Mouse (Mus musculus) heart, embryonic 14.5 days (tissue): ENCODE results near the gene Lrp5. TPM values are rescaled to one million over a fixed set of nuclear protein-coding genes. Genes with fewer than 3 reads are reported as not detected.
"Not testable (repeated sequence)": the region's sequence is repeated elsewhere in the genome, so short reads cannot be mapped to it uniquely, and the experiment has no call there.

ENCODE experiments used
- ATAC-seq: fragments of 200-750 bp; cut with Nextera tagmentation; 2 replicates; pipeline ENCODE4 v1.8.0; 2017; ENCODE audit warnings: low read depth, moderate TSS enrichment; ENCODE audit not compliant: insufficient number of reproducible peaks, insufficient read depth, low FRiP score
- H3K27ac ChIP-seq, 2 experiments: fragments of 200-500 bp in 1 of 2; fragments of 300-500 bp in 1 of 2; sonication (generic) in 1 of 2; replicated peaks in 1 of 2; 2 replicates each; pipeline ENCODE4 v1.5.1; 2012 to 2014; ENCODE audit warnings: low read depth in 2 of 2, low read length in 2 of 2, control low read depth in 1 of 2, mild to moderate bottlenecking in 1 of 2, mixed read lengths in 1 of 2; ENCODE audit not compliant: control insufficient read depth in 1 of 2, insufficient read depth in 1 of 2
- H3K27me3 ChIP-seq: fragments of 300-500 bp; sonication (generic); 2 replicates; pipeline ENCODE4 v1.6.1; 2014; ENCODE audit warnings: mild to moderate bottlenecking, low read length, control low read depth; ENCODE audit not compliant: control insufficient read depth, insufficient read depth
- H3K36me3 ChIP-seq: fragments of 300-500 bp; sonication (generic); 2 replicates; pipeline ENCODE4 v1.6.1; 2014; ENCODE audit warnings: mild to moderate bottlenecking, control low read depth, low read length, mixed read lengths; ENCODE audit not compliant: control insufficient read depth, insufficient read depth
- H3K4me1 ChIP-seq, 2 experiments: fragments of 200-500 bp in 1 of 2; fragments of 300-500 bp in 1 of 2; sonication (generic) in 1 of 2; 2 replicates each; pipeline ENCODE4 v1.6.1; 2012 to 2014; ENCODE audit warnings: low read length in 2 of 2, control low read depth in 1 of 2, mixed read lengths in 1 of 2; ENCODE audit not compliant: control insufficient read depth in 2 of 2, insufficient read depth in 2 of 2
- H3K4me2 ChIP-seq: fragments of 300-500 bp; sonication (generic); 2 replicates; pipeline ENCODE4 v1.6.1; 2014; ENCODE audit warnings: mild to moderate bottlenecking, low read length
- H3K4me3 ChIP-seq, 2 experiments: fragments of 200-500 bp in 1 of 2; fragments of 300-500 bp in 1 of 2; sonication (generic) in 1 of 2; 2 replicates each; pipeline ENCODE4 v1.5.1; 2012 to 2014; ENCODE audit warnings: low read length in 2 of 2, mild to moderate bottlenecking in 2 of 2, control low read depth in 1 of 2, low read depth in 1 of 2, moderate library complexity in 1 of 2; ENCODE audit not compliant: control insufficient read depth in 1 of 2, insufficient read depth in 1 of 2
- H3K9ac ChIP-seq: fragments of 300-500 bp; sonication (generic); 2 replicates; pipeline ENCODE4 v1.6.1; 2014; ENCODE audit warnings: mild to moderate bottlenecking, low read length
- H3K9me3 ChIP-seq: fragments of 300-500 bp; sonication (generic); 2 replicates; pipeline ENCODE4 v1.6.1; 2016; ENCODE audit warnings: low read length, control low read depth; ENCODE audit not compliant: control insufficient read depth
- WGBS: fragments of 180-500 bp; shearing (Covaris S2); extraction: QIAGEN DNeasy Blood & Tissue Kit; methylation state at CpG from one replicate; pipeline ENCODE4 v1.1.7; 2014; 5-methylcytosine and 5-hydroxymethylcytosine counted together
- polyA plus RNA-seq: library from polyadenylated mRNA; unstranded; fragments of >200 nt; fragmentation: Nextera tagmentation; extraction: Ambion mirVana; gene quantifications from 2 replicates; pipeline ENCODE4 v1.2.1, GENCODE M21; 2014

Gene Lrp5
- polyA plus RNA-seq, 1 experiment from 2014 or later: 5.0 TPM

GRCm38 (mm10) chr19:3589547-3589946 lies 96.8 kb downstream of the Lrp5 start:
- H3K4me2 ChIP-seq: no peak overlapping the region
- no peak overlapping the region for H3K4me3 ChIP-seq
- H3K4me1 ChIP-seq: no peaks in the 10 kb centered on the region
- no peak overlapping the region for H3K9ac ChIP-seq
- H3K27ac ChIP-seq: no peak overlapping the region
- H3K9me3 ChIP-seq: no peaks in the 10 kb centered on the region
- H3K27me3 ChIP-seq: no peaks in the 10 kb centered on the region
- peaks cover 82% of the 10 kb centered on the region for H3K36me3 ChIP-seq
- WGBS: 36% methylated on average over 5 of the region's 5 CpGs
- no peak for ATAC-seq

GRCm38 (mm10) chr19:3587729-3588128 lies 98.6 kb downstream of the Lrp5 start:
- not testable (repeated sequence) for H3K9ac ChIP-seq, H3K27me3 ChIP-seq, ATAC-seq, H3K27ac ChIP-seq, H3K4me3 ChIP-seq, H3K4me1 ChIP-seq, H3K9me3 ChIP-seq, H3K4me2 ChIP-seq
- H3K36me3 ChIP-seq: peaks cover 79% of the 10 kb centered on the region
- WGBS: 89% methylated on average over 5 of the region's 5 CpGs

- Histone ChIP-seq H3K9ac (no peak overlapping the region), H3K27ac (no peak overlapping the region), H3K4me3 (no peak overlapping the region), H3K9me3 (no peaks in the 10 kb centered on the region), H3K36me3 (peaks cover 67% of the 10 kb centered on the region), H3K4me1 (no peaks in the 10 kb centered on the region), H3K27me3 (no peaks in the 10 kb centered on the region), H3K4me2 (no peak overlapping the region)
- no peak for ATAC-seq
- WGBS: 17% methylated on average over 1 of the region's 1 CpGs
Measured at GRCm38 (mm10) chr19:3586540-3586939, 99.8 kb downstream of the Lrp5 start.

- Histone ChIP-seq H3K4me3 (no peak overlapping the region), H3K4me1 (no peaks in the 10 kb centered on the region), H3K27ac (no peak overlapping the region), H3K27me3 (no peaks in the 10 kb centered on the region), H3K4me2 (no peak overlapping the region), H3K9ac (no peak overlapping the region), H3K9me3 (no peaks in the 10 kb centered on the region), H3K36me3 (peaks cover 62% of the 10 kb centered on the region)
- WGBS: 87% methylated on average over 9 of the region's 9 CpGs
- ATAC-seq: no peak
Measured at GRCm38 (mm10) chr19:3586026-3586425, 100.3 kb downstream of the Lrp5 start.

- Histone ChIP-seq H3K27ac (no peak overlapping the region), H3K27me3 (no peaks in the 10 kb centered on the region), H3K4me3 (no peak overlapping the region), H3K36me3 (peaks cover 30% of the 10 kb centered on the region), H3K9ac (no peak overlapping the region), H3K9me3 (no peaks in the 10 kb centered on the region), H3K4me2 (no peak overlapping the region), H3K4me1 (peaks cover 18 to 23% of the 10 kb centered on the region in 2 experiments)
- 19% methylated on average over 7 of the region's 7 CpGs for WGBS
- no peak for ATAC-seq
Measured at GRCm38 (mm10) chr19:3581326-3581725, 105.0 kb downstream of the Lrp5 start.

GRCm38 (mm10) chr19:3577911-3578290 lies 108.5 kb downstream of the Lrp5 start:
- H3K9ac ChIP-seq: no peak overlapping the region
- H3K27ac ChIP-seq: peak overlapping the region; percentile 56 to 96
- H3K4me1 ChIP-seq: peaks cover 18 to 41% of the 10 kb centered on the region in 2 experiments
- no peaks in the 10 kb centered on the region for H3K9me3 ChIP-seq
- H3K4me2 ChIP-seq: peak overlapping the region; percentile 15; the same call in 1 of the 2 replicates
- ATAC-seq: no peak
- H3K27me3 ChIP-seq: no peaks in the 10 kb centered on the region
- no peak overlapping the region for H3K4me3 ChIP-seq
- H3K36me3 ChIP-seq: no peaks in the 10 kb centered on the region

GRCm38 (mm10) chr19:3577265-3577910 lies 109.0 kb downstream of the Lrp5 start:
- peaks cover 18 to 41% of the 10 kb centered on the region in 2 experiments for H3K4me1 ChIP-seq
- H3K9ac ChIP-seq: no peak overlapping the region
- H3K27ac ChIP-seq: peak overlapping the region; percentile 56 to 96
- H3K36me3 ChIP-seq: no peaks in the 10 kb centered on the region
- H3K4me2 ChIP-seq: peak overlapping the region; percentile 15; the same call in 1 of the 2 replicates
- no peaks in the 10 kb centered on the region for H3K27me3 ChIP-seq
- no peak overlapping the region for H3K4me3 ChIP-seq
- WGBS: 44% methylated on average over 4 of the region's 4 CpGs
- ATAC-seq: no peak
- H3K9me3 ChIP-seq: no peaks in the 10 kb centered on the region
